Mouse (Mus musculus) liver, embryonic 11.5 days (tissue): Measurements from ENCODE around the gene Rbpjl. TPM values are rescaled to one million over a fixed set of nuclear protein-coding genes. Genes with fewer than 3 reads are reported as not detected.

Source experiments
- ATAC-seq: fragments of 200-750 bp; cut with Nextera tagmentation; replicated peaks from 2 replicates; pipeline ENCODE4 v1.8.0; 2017; ENCODE audit warnings: moderate number of reproducible peaks, mild to moderate bottlenecking, moderate TSS enrichment, moderate library complexity; ENCODE audit not compliant: low FRiP score
- DNase-seq: peaks from one replicate; pipeline ENCODE4 v3.0.0-alpha.2; 2017; ENCODE audit warnings: low spot score
- H3K27ac ChIP-seq: fragments of 300-500 bp; sonication (generic); 2 replicates; pipeline ENCODE4 v1.5.1; 2014; ENCODE audit warnings: mild to moderate bottlenecking, low read depth, low read length, control low read depth
- H3K27me3 ChIP-seq: fragments of 300-500 bp; sonication (generic); replicated peaks from 2 replicates; pipeline ENCODE4 v1.6.1; 2014; ENCODE audit warnings: low read length, mixed read lengths; ENCODE audit not compliant: control insufficient read depth, insufficient read depth
- H3K36me3 ChIP-seq: fragments of 300-500 bp; sonication (generic); 2 replicates; pipeline ENCODE4 v1.6.1; 2014; ENCODE audit warnings: mild to moderate bottlenecking, low read length, moderate library complexity, mixed read lengths; ENCODE audit not compliant: control insufficient read depth, insufficient read depth
- H3K4me1 ChIP-seq: fragments of 300-500 bp; sonication (generic); replicated peaks from 2 replicates; pipeline ENCODE4 v1.6.1; 2014; ENCODE audit warnings: low read length, mixed read lengths; ENCODE audit not compliant: control insufficient read depth, insufficient read depth
- H3K4me2 ChIP-seq: fragments of 300-500 bp; sonication (generic); 2 replicates; pipeline ENCODE4 v1.6.1; 2014; ENCODE audit warnings: mild to moderate bottlenecking, control low read depth, moderate library complexity
- H3K4me3 ChIP-seq: fragments of 300-500 bp; sonication (generic); 2 replicates; pipeline ENCODE4 v1.5.1; 2014; ENCODE audit warnings: low read depth, low read length, control low read depth
- H3K9ac ChIP-seq: fragments of 300-500 bp; sonication (generic); 2 replicates; pipeline ENCODE4 v1.6.1; 2014; ENCODE audit warnings: low read depth, low read length, control low read depth
- H3K9me3 ChIP-seq: fragments of 300-500 bp; sonication (generic); 2 replicates; pipeline ENCODE4 v1.6.1; 2016; ENCODE audit warnings: low read length, inconsistent platforms, mixed read lengths; ENCODE audit not compliant: control insufficient read depth
- WGBS: fragments of 180-500 bp; shearing (Covaris S2); extraction: QIAGEN DNeasy Blood & Tissue Kit; methylation state at CpG from one replicate; pipeline ENCODE4 v1.1.7; 2014; 5-methylcytosine and 5-hydroxymethylcytosine counted together
- polyA plus RNA-seq: library from polyadenylated mRNA; unstranded; fragments of >200 nt; fragmentation: Nextera tagmentation; extraction: Ambion mirVana; gene quantifications from 2 replicates; pipeline ENCODE4 v1.2.1, GENCODE M21; 2014

Gene Rbpjl
- polyA plus RNA-seq, 1 experiment from 2014 or later = 0.12 TPM

DNA sequence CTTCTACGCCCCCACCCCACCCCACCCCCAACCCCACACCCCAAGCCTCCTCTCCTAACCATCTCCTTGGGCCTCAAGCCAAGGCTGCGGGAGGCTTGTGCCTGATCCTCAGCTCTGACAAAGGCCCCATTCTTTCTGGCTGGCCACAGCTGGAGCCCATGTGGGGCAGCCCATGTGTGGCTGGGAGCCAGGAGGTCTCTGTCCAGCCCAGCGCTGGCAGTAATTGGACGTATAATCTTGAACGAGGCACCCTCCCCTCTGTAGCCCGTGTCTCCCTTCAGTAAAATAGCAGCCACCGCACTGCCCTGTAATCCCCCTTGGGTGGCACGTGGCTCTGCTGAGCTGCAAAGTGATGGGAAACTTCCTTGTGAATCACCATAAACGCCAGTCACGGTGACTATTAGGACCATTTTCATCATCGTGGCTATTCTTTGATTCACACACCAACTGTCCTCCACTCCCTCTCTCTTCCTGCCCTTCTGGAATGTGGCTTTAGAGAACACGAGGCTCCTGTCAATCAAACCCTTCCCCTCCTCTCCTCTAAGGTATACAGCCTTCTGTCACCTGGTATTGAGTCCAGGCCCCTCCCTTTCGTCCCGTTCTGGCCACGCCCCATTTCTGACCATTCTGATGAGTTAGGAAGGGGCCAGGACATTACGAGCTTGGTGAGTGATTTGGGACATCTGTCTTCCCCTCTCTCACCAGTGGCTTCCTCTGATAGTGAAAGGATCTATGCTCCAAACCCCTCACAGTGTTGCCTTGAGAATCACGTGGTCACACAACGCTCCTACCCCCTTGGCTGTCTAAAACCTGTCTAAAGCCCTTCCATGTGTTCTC is 16.8 kb upstream of the Rbpjl start:
- Histone ChIP-seq H3K9ac (no peak overlapping the region), H3K4me1 (no peaks in the 10 kb centered on the region; the same call in 1 of the 2 replicates), H3K4me3 (no peak overlapping the region), H3K27me3 (peaks cover 28% of the 10 kb centered on the region), H3K27ac (no peak overlapping the region), H3K4me2 (no peak overlapping the region), H3K9me3 (no peaks in the 10 kb centered on the region), H3K36me3 (no peaks in the 10 kb centered on the region)
- 25% methylated on average over 18 of the region's 18 CpGs for WGBS
- DNase-seq (no peak), ATAC-seq (no peak)

DNA sequence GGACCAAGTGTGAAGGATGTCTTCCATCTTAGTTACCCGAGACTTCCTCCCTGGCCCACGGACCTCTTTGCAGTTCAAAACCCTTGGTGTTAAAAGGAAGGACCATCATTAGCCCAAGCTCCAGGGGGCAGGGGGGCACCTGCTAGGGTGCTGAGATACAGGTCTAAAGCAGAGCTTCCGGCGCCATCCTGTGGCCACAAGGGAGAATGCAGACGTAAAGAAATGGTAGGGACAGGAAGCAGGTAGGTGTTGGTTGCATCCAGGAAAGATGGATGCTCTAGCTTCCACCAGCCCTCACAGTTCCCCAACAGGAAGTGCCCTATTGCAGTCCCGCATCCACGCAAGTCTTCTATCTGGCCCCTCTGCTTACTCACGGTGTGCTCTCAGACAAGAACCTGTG is 16.0 kb upstream of the Rbpjl start:
- Histone ChIP-seq H3K4me2 (no peak overlapping the region), H3K9ac (no peak overlapping the region), H3K9me3 (no peaks in the 10 kb centered on the region), H3K36me3 (no peaks in the 10 kb centered on the region), H3K4me3 (no peak overlapping the region), H3K4me1 (no peaks in the 10 kb centered on the region; the same call in 1 of the 2 replicates), H3K27me3 (peaks cover 28% of the 10 kb centered on the region), H3K27ac (no peak overlapping the region)
- ATAC-seq (no peak), DNase-seq (no peak)
- WGBS = 6% methylated on average over 8 of the region's 8 CpGs

DNA sequence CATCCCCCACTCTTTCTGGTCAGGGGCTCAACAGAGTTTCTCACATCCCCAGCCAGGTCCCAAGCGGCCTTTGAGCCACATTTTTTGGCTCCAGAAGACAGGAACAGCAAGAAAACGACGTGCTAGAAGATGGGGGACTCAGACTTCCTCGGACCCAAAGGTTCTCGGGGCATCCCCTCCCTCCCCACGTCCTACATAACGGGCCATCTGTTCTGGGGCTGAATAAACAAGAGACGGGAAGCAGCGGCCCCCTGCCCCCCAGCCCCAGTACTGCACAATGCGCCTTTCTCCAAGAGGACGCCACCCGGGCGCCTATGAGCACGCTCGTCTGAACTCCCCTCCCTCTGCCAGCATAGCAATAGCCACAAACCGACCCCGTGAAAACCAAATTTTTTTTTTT is 13.9 kb upstream of the Rbpjl start, which contains the start of gene Slpi:
Gene Slpi, minus strand, starts transcription at position 76 of the 400 bp plus-strand sequence.
- DNase-seq = no peak
- no peak within 1 kb of the TSS for H3K27ac ChIP-seq
- peak within 1 kb of the TSS; percentile 71 for H3K4me2 ChIP-seq
- H3K9me3 ChIP-seq = no peaks in the 10 kb centered on the region
- H3K9ac ChIP-seq = no peak within 1 kb of the TSS
- H3K36me3 ChIP-seq = no peaks in the 10 kb centered on the region
- WGBS = 6% methylated on average over 17 of the region's 17 CpGs
- no peaks in the 10 kb centered on the region; the same call in 1 of the 2 replicates for H3K4me1 ChIP-seq
- peaks cover 32% of the 10 kb centered on the region for H3K27me3 ChIP-seq
- peak within 1 kb of the TSS; percentile 47 for H3K4me3 ChIP-seq
- ATAC-seq = peak; percentile 36; the same call in 1 of the 2 replicates

DNA sequence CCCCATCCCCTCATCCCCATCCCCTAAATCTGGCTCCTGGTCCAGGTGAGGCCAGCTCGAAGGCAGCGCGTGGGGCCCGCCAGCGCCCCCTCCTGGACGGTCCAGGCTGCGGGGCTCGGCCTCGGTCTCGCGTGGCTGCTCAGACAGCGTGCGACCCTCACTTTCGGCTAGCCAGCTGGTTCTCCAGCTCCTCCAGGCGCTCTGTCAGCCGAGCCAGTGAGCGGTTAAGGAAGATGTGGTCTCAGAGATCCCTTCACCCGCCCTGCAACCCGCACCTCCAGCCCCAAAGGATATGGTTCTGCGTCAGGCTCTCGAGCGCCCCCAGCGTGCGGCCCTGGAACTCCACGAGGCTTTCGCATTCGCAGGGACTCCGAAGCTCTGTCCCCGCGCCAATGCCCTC is 13.4 kb upstream of the Rbpjl start:
- peak; percentile 81 for DNase-seq
- H3K9ac ChIP-seq = no peak overlapping the region
- no peaks in the 10 kb centered on the region; the same call in 1 of the 2 replicates for H3K4me1 ChIP-seq
- ATAC-seq = peak; percentile 63; the same call in 1 of the 2 replicates
- peak overlapping the region; percentile 47 for H3K4me3 ChIP-seq
- H3K36me3 ChIP-seq = no peaks in the 10 kb centered on the region
- H3K27ac ChIP-seq = no peak overlapping the region
- under 1% methylated on average over 30 of the region's 30 CpGs for WGBS
- H3K27me3 ChIP-seq = peaks cover 32% of the 10 kb centered on the region
- no peaks in the 10 kb centered on the region for H3K9me3 ChIP-seq
- H3K4me2 ChIP-seq = peak overlapping the region; percentile 71

DNA sequence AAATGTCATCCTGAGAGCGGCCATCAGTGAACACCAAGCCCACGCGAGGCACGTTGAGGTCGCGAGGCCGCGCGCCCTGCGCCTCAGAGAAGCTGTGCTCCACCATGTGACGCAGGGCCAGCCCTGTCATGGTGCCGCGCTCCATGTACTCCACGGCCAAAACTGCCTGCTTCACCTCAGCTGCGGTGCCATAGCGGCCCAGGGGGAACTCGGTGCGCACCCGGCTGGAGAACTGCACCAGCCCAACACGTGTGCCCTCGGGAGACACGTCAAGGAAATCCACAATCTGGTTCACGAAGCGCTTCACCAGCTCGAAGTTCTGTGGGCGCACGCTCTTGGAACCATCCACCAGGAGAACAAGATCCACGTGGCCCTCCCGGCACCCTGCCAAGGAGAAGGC is 9.8 kb upstream of the Rbpjl start:
- no peak overlapping the region for H3K4me2 ChIP-seq
- no peak overlapping the region for H3K9ac ChIP-seq
- 0 out of 2 replicates have a peak, but pooled peaks cover 2% of the 10 kb centered on the region for H3K9me3 ChIP-seq
- ATAC-seq = no peak
- no peak for DNase-seq
- H3K36me3 ChIP-seq = no peaks in the 10 kb centered on the region
- H3K4me3 ChIP-seq = no peak overlapping the region
- H3K27me3 ChIP-seq = peaks cover 21% of the 10 kb centered on the region
- H3K27ac ChIP-seq = no peak overlapping the region
- WGBS = 62% methylated on average over 29 of the region's 29 CpGs
- H3K4me1 ChIP-seq = no peaks in the 10 kb centered on the region

DNA sequence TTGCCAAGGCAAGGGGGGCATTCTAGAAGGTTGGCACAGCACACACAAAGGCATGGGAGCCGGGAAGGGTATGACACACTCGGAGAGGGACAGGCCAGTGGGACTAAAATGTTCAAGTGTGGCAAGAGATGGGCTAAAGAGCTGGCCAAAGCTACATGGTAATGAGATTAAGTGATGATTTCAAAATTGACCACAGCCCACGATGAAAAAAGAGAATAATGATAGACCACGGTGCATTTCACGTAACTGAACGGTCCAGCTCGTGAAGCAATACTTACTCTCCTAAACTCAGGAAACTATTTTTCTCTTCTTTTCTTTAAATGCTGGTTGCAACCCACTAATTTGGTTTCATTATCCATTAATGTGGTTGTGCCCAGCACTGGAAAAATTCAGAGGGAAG is 6.9 kb upstream of the Rbpjl start:
- no peaks in the 10 kb centered on the region for H3K36me3 ChIP-seq
- H3K27ac ChIP-seq = no peak overlapping the region
- H3K9me3 ChIP-seq = 0 out of 2 replicates have a peak, but pooled peaks cover 2% of the 10 kb centered on the region
- 85% methylated on average over 7 of the region's 7 CpGs for WGBS
- H3K4me3 ChIP-seq = no peak overlapping the region
- peaks cover 29% of the 10 kb centered on the region for H3K27me3 ChIP-seq
- no peak overlapping the region for H3K4me2 ChIP-seq
- no peak overlapping the region for H3K9ac ChIP-seq
- H3K4me1 ChIP-seq = no peaks in the 10 kb centered on the region
- ATAC-seq (no peak), DNase-seq (no peak)

DNA sequence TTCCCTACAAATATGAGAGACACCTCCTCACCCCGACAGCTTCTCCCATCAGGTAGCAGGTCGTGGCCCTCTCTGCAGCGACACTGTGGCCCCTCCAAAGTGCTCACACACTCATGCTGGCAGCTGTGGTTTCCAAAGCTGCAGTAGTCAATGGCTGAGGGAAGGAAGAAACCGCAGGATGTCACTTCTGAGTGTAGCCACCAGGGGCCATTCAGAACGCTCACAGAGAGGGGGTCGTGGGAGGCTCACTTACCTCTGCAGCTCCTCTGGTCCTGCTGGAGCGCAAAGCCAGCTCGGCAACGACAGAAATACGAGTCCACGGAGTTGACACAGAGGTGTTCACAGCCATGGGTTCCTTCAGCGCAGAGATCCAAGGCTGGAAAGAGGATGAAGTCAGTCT is 6.0 kb upstream of the Rbpjl start:
- WGBS = 60% methylated on average over 12 of the region's 12 CpGs
- Histone ChIP-seq H3K9ac (no peak overlapping the region), H3K4me2 (no peak overlapping the region), H3K27ac (no peak overlapping the region), H3K4me1 (no peaks in the 10 kb centered on the region), H3K4me3 (no peak overlapping the region), H3K36me3 (no peaks in the 10 kb centered on the region), H3K27me3 (peaks cover 37% of the 10 kb centered on the region), H3K9me3 (0 out of 2 replicates have a peak, but pooled peaks cover 2% of the 10 kb centered on the region)
- no peak for DNase-seq
- no peak for ATAC-seq

DNA sequence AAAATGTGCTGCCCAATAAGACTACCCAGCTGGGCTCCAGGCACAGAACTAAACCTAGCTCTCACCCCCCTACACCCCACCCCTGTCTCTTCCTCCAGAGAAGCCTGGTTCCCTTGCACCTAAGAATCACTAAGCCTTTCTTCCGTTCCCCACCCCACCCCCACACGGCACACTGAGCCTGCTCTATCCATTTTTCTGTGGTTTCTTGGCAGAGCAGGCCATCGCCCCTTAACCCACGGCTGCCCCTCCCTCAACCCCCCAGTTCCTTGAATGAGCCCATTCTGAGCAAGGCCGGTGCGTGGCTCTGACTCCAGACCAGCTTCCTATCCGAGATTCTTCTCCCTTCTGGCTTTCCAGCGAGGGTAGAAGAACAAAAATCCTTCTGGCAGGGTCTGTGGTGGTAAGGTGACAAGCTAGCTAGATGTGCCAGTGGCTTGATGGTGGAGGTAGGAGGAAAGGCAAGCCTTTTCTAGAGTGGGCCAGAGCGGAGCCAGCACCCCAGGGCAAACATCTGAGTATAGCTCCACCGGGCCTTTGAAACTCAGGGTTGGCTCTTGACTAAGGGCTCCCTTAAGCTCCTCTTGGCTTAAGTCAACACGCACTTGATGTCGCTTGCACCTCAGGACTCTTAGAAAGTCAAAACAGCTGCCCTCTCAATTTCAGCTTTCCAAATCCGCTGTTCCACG is 598 bp downstream of the Rbpjl start:
- DNase-seq (no peak), ATAC-seq (0 out of 2 replicates have a peak, but pooled peaks have one; percentile 14)
- no peaks in the 10 kb centered on the region for H3K9me3 ChIP-seq
- H3K27me3 ChIP-seq = peaks cover 99% of the 10 kb centered on the region
- 8% methylated on average over 14 of the region's 14 CpGs for WGBS
- H3K4me3 ChIP-seq = no peak overlapping the region
- no peak overlapping the region for H3K9ac ChIP-seq
- H3K4me1 ChIP-seq = peaks cover 2% of the 10 kb centered on the region; the same call in 1 of the 2 replicates
- no peak overlapping the region for H3K27ac ChIP-seq
- no peak overlapping the region for H3K4me2 ChIP-seq
- no peaks in the 10 kb centered on the region for H3K36me3 ChIP-seq
